Mouse (Mus musculus) bone marrow macrophage, adult 2 months (primary cell): ENCODE data around the gene Hnrnph3. TPM values are rescaled to one million over a fixed set of nuclear protein-coding genes. Genes with fewer than 3 reads are reported as not detected.
A peak's percentile ranks its signal among the peaks of the same experiment; 100 is the strongest.

Experiments used
- H3K27ac ChIP-seq: 2 replicates; pipeline ENCODE4 v1.5.1; 2012; ENCODE audit warnings: low read depth, low read length; ENCODE audit not compliant: insufficient read depth
- H3K4me1 ChIP-seq: 2 replicates; pipeline ENCODE4 v1.6.1; 2012; ENCODE audit warnings: low read length; ENCODE audit not compliant: control insufficient read depth, insufficient read depth
- H3K4me3 ChIP-seq: 2 replicates; pipeline ENCODE4 v1.5.1; 2012; ENCODE audit warnings: mild to moderate bottlenecking, low read length, moderate library complexity; ENCODE audit not compliant: insufficient read depth
- CTCF ChIP-seq: IDR thresholded peaks from 2 replicates; pipeline ENCODE4 v1.5.1; 2012; ENCODE audit warnings: low read depth, mild to moderate bottlenecking, low read length, moderate library complexity
- POLR2A ChIP-seq: IDR thresholded peaks from 2 replicates; pipeline ENCODE4 v1.6.1; 2012; ENCODE audit warnings: mild to moderate bottlenecking, low read depth, low read length, borderline replicate concordance
- polyA plus RNA-seq: library from polyadenylated mRNA; stranded (reverse); fragments of >200 nt; gene quantifications from 2 replicates; pipeline ENCODE4 v1.2.4, GENCODE M21; 2012; ENCODE audit not compliant: missing spikeins, insufficient read depth, insufficient read length

Hnrnph3 gene
- polyA plus RNA-seq, 1 experiment = 44.2 TPM

DNA sequence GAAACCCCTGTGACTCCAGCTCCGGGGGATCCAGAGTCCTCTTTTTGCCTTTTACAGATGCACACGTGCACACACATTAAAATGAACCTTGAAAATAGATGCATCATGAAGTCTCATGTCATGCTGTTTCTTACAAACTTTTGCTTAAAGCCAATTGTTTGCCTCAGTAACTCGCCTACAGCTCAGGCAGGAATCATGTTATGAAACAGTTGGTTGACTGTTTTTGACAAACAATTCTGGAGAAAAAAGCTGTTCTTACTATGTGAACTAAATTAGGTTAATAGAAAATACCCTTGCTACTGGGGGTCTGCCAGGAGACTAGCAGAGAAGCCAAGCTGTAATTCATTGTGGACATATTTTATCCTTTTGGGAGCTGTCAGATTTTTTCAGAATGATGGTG, 8.9 kb upstream of the Hnrnph3 start:
- TF ChIP-seq CTCF = no peak
- no peak for TF ChIP-seq POLR2A
- Histone ChIP-seq H3K27ac (no peak overlapping the region), H3K4me1 (peaks cover 8% of the 10 kb centered on the region; the same call in 1 of the 2 replicates), H3K4me3 (no peak overlapping the region)

GRCm38 (mm10) chr10:63032267-63032666, 8.2 kb upstream of the Hnrnph3 start:
- no peak overlapping the region for H3K4me3 ChIP-seq
- H3K4me1 ChIP-seq = peaks cover 8% of the 10 kb centered on the region; the same call in 1 of the 2 replicates
- H3K27ac ChIP-seq = no peak overlapping the region
- no peak for TF ChIP-seq CTCF
- TF ChIP-seq POLR2A = no peak

DNA sequence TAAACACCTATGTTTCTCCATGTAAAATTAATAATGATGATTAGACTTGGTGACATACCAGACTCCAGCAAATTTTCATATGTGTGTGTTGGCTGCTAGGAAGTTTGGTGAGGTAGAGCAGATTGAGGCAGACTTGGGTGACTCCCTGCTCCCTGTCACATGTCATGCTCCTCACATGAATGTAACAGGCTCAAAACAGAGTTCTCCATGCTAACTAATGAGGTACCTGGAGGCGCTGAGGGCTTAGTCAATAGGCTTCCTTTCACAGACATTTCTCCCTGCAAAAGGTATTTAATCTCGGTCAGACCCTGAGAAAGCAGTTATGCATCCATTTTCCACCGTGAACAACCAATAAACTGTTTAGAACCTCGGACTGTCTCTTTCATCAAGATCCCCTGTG, 4.4 kb upstream of the Hnrnph3 start:
- no peak for TF ChIP-seq POLR2A
- TF ChIP-seq CTCF = no peak
- no peak overlapping the region for H3K27ac ChIP-seq
- H3K4me3 ChIP-seq = no peak overlapping the region
- H3K4me1 ChIP-seq = peaks cover 7% of the 10 kb centered on the region; the same call in 1 of the 2 replicates

DNA sequence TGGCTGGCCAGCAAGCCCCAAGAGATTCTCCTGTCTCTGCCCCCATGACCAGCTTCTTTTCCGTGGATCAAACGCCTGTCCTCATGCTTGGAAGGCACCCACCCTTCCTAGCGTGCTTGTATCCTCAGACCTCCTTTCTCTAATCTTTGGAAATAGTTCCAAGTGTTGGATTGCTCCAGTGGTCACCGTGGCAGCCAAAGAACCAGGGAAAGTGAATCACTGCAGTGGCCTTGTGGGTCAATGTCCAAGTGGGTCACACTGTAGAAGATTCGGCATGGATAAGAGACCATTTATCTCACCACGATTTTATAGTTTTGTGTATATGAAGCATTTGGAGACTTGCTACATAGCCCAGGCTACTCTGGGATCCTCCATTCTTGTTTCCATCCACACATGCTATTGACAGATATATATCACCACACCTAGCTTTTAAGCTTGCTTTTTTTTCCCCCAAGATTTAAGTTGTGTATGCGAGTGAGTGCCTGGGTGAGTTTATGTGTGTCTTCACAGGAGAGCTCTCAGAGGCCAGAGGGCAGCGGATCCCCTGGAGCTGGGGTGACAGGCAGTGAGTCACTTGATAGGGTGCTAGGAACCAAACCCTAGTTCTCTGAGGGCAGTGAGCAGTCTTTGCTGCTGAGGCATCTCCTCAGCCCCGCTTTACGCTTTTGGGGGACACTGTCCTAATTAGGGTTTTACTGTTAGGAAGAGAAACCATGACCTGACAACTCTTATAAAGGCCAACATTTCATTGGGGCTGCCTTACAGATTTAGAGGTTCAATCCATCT, 3.6 kb upstream of the Hnrnph3 start:
- Histone ChIP-seq H3K4me1 (peaks cover 7% of the 10 kb centered on the region; the same call in 1 of the 2 replicates), H3K27ac (no peak overlapping the region), H3K4me3 (no peak overlapping the region)
- TF ChIP-seq POLR2A = no peak
- TF ChIP-seq CTCF = no peak

GRCm38 (mm10) chr10:63026795-63027160, 2.8 kb upstream of the Hnrnph3 start:
- no peak overlapping the region for H3K27ac ChIP-seq
- peaks cover 5% of the 10 kb centered on the region; the same call in 1 of the 2 replicates for H3K4me1 ChIP-seq
- no peak overlapping the region for H3K4me3 ChIP-seq
- no peak for TF ChIP-seq POLR2A
- TF ChIP-seq CTCF = no peak

DNA sequence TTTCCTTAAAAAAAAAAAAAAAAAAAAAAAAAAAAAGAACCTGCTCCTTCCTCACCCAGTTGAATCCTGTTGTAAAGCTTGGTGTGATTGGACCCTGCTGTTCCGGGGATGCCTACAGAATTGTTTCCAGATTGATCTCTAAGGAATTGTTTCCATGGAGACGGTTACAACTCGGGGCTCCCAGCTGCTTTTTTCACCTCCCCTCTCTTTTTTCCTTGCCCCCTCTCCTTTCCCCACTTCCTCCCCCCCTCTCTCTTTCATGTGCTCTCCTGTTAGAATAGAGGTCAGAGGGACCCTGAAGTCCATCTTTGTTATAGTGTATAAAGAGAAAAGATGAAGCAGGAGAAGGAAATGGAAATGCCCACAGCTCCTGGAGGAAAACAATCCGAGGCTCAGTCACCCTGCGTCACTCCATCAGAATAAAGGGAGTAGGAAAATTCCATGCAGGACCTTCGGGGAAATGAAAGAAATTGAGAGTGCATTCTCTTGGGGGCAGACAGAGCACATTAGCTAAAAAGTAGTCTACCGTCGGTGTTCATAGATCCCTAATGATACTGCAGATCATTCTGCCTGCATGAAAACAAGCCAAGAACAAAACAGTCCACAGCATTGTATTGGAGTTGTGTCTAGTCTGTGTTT, 2.3 kb upstream of the Hnrnph3 start:
- no peak overlapping the region for H3K4me3 ChIP-seq
- H3K27ac ChIP-seq = no peak overlapping the region
- no peak for TF ChIP-seq POLR2A
- TF ChIP-seq CTCF = no peak
- H3K4me1 ChIP-seq = peaks cover 7% of the 10 kb centered on the region

GRCm38 (mm10) chr10:63025491-63026011, 1.5 kb upstream of the Hnrnph3 start:
- Histone ChIP-seq H3K4me1 (peaks cover 9% of the 10 kb centered on the region), H3K27ac (no peak overlapping the region), H3K4me3 (no peak overlapping the region)
- TF ChIP-seq CTCF = no peak
- no peak for TF ChIP-seq POLR2A

DNA sequence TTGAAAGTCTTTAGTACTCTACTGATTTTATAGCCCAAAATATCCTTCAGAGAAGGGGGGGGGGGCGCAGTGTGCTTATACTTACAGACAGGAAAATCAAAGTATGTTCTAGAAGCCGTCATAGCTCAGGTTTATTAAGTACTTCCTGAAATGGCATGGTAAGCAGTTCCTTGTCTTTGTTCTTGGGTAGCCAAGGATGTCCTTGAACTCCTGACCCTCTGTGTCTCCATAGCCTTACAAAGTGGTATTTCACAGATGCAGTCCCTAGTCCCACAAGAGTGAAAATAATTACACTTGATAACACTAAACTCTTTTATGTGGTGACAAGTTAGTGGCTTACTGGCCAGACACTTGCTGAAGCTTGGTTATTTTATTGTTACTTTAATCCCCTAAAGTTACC, 999 bp upstream of the Hnrnph3 start:
- H3K27ac ChIP-seq = peak overlapping the region; percentile 90; the same call in 1 of the 2 replicates
- peaks cover 9% of the 10 kb centered on the region for H3K4me1 ChIP-seq
- TF ChIP-seq POLR2A (no peak), CTCF (no peak)
- no peak overlapping the region for H3K4me3 ChIP-seq

DNA sequence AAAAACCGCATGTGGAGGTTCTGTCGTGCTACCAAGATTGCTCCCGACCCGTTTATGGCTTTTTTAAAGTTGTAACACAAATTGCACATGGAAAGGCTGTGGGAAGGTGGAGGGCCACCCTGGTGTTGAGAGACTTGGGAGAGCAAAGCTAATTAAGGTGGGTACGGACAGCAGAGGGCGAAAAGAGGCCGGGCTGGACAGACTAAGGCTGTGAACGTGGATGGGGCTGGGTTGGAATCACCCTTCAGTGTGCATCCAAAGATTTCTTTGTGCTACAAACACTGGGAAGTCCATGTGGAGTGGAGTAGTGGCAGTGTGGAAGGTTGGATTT, 528 bp upstream of the Hnrnph3 start:
- H3K4me1 ChIP-seq = peaks cover 9% of the 10 kb centered on the region
- no peak for TF ChIP-seq POLR2A
- TF ChIP-seq CTCF = no peak; the same call in 1 of the 2 replicates
- H3K27ac ChIP-seq = peak overlapping the region; percentile 90
- peak overlapping the region; percentile 68 for H3K4me3 ChIP-seq

DNA sequence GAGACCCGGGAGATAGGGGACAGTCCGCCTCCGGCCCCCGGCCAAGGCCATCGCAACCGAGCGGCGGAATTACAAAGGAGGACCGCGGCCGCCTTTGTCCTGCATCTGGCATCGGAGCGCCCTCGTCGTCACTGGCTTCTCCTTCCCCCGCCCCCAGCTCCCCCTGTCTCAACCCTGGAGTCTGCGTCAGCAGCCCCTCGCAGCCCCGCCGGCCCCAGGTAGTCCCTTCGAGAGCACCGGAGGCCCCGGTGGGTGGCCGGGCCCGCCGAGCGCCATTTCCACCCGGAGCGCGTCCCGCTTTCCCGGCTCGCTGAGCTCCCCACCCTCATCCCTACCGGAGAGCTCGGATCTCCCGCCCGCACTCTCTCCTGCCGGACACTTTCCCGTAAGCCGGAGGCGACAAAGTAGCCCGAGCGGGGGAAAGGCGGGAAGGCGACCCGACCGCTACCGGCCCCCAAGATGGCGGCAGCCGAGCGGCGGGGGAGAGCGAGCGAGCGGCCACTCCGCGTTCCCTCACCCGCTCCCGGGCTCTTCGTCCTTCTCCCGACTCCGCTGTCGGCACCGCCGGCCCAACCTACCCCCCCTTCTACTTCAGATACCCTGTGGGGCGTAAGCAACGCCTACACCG, 782 bp downstream of the Hnrnph3 start:
- H3K4me1 ChIP-seq = peaks cover 13% of the 10 kb centered on the region
- H3K27ac ChIP-seq = peak overlapping the region; percentile 96
- TF ChIP-seq CTCF = no peak
- TF ChIP-seq POLR2A = no peak
- peak overlapping the region; percentile 86 for H3K4me3 ChIP-seq

DNA sequence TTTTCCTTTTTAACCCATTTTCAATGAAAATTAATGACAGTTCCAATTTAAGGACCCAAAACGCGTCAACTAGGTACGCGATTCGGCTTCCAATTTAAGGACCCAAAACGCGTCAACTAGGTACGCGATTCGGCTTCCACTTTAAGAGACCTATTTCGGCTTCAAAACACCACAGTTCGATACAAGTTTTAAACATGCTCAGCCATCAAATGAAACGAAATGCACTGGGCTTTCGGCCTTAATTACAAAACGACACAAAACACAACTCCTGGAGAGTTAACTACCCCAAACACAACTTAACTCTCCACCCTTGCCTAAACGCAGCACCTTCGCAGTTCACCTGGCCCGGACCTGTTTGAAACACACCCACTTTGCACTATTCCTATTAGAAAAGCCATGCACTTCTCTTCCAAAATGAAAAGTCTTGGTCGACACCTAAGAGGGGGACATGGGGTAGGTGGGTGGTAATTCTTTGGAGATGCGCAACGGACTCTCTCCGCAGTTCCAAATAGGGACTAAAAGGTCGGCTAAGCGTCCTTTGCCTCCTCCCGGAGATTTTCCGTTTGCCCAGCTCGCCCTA, 1.4 kb downstream of the Hnrnph3 start:
- Histone ChIP-seq H3K27ac (peak overlapping the region; percentile 96), H3K4me1 (peaks cover 13% of the 10 kb centered on the region), H3K4me3 (peak overlapping the region; percentile 86)
- TF ChIP-seq CTCF = no peak
- no peak for TF ChIP-seq POLR2A
